ENCODE assay signal across 29 mouse cellular contexts in the genomic region with DNA sequence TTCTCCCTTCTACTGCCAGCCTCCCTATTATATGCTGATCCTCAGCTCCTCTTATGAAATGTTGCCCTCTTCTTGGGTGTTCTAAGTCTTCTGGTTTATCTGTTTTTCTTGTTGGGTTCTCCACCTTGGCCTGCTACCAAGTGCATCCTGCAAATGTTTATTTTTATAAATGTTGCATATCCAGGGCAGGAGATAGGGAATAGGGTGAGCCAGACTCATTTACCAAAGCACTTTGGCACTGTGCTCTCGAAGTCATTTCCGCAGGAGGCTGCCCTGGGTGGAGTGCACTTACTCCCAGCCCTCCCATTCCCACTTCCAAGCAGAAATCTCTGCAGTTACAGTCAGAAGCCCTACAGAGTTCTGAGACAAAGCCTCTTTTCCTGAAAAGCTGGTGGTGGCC.
A peak's percentile ranks its signal among the peaks of the same experiment; 100 is the strongest.
DNase-seq lines count a peak whose midpoint lies in the region; ATAC-seq lines count a peak whose summit lies in the region.
"Had no signal": no experiment of that assay in that cellular context is flagged by ENCODE, and none has a peak within 500 bp of the region (broad histone marks: within the 10 kb centered on the region; RNA-seq: fewer than 3 reads in every experiment).

No protein-coding gene starts in this region.

- H3K27ac ChIP-seq in forebrain, embryonic 11.5 days (ENCODE audit: low read depth, low read length) = no peak overlapping the region
- H3K27ac ChIP-seq: embryonic facial prominence, embryonic 13.5 days; forebrain, embryonic 10.5 days; hindbrain, embryonic 12.5 days; hindbrain, postnatal 0 days; intestine, embryonic 15.5 days; layer of hippocampus, adult 2 months; left cerebral cortex, adult 2 months; limb, embryonic 13.5 days; liver, embryonic 13.5 days; macrophage; midbrain, embryonic 13.5 days; neural tube, embryonic 15.5 days had no signal

- H3K4me3 ChIP-seq in forebrain, embryonic 11.5 days (ENCODE audit: low read depth, low read length) = no peak overlapping the region
- H3K4me3 ChIP-seq: embryonic facial prominence, embryonic 13.5 days; forebrain, embryonic 10.5 days; hindbrain, embryonic 12.5 days; intestine, embryonic 15.5 days; layer of hippocampus, adult 2 months; left cerebral cortex, adult 2 months; limb, embryonic 13.5 days; liver, embryonic 13.5 days; midbrain, embryonic 13.5 days; neural tube, embryonic 15.5 days had no signal

- no peaks in the 10 kb centered on the region for H3K9me3 ChIP-seq in forebrain, embryonic 11.5 days (ENCODE audit: control insufficient read depth, low read length)
- H3K9me3 ChIP-seq: embryonic facial prominence, embryonic 13.5 days; forebrain, embryonic 10.5 days; G1E; hindbrain, embryonic 12.5 days; intestine, embryonic 15.5 days; limb, embryonic 13.5 days; liver, embryonic 13.5 days; midbrain, embryonic 13.5 days; neural tube, embryonic 15.5 days had no signal

- no peaks in the 10 kb centered on the region for H3K27me3 ChIP-seq in forebrain, embryonic 11.5 days (ENCODE audit: control insufficient read depth, insufficient read depth, low read length)
- H3K27me3 ChIP-seq: embryonic facial prominence, embryonic 13.5 days; hindbrain, embryonic 12.5 days; intestine, embryonic 15.5 days; limb, embryonic 13.5 days; liver, embryonic 13.5 days; midbrain, embryonic 13.5 days; neural tube, embryonic 15.5 days; Patski had no signal

- no peak overlapping the region for H3K4me2 ChIP-seq in forebrain, embryonic 11.5 days (ENCODE audit: low read depth, low read length, severe bottlenecking)
- H3K4me2 ChIP-seq: embryonic facial prominence, embryonic 13.5 days; hindbrain, embryonic 12.5 days; intestine, embryonic 15.5 days; limb, embryonic 13.5 days; liver, embryonic 13.5 days; midbrain, embryonic 13.5 days; neural tube, embryonic 15.5 days had no signal

- WGBS in forebrain, embryonic 11.5 days = 80% methylated on average over 2 of the region's 2 CpGs

- no peaks in the 10 kb centered on the region for H3K4me1 ChIP-seq in forebrain, embryonic 11.5 days (replicated peaks; ENCODE audit: control insufficient read depth, insufficient read depth, low read length)
- H3K4me1 ChIP-seq: embryonic facial prominence, embryonic 13.5 days; forebrain, embryonic 10.5 days; hindbrain, embryonic 12.5 days; intestine, embryonic 15.5 days; limb, embryonic 13.5 days; liver, embryonic 13.5 days; midbrain, embryonic 13.5 days; neural tube, embryonic 15.5 days had no signal

- peak; percentile 0 to 2 for DNase-seq in heart, postnatal 10 days
- DNase-seq in heart, adult 9 months (ENCODE audit: low spot score in 2 of 2) = no peak
- DNase-seq in kidney, postnatal 36 days = peak; percentile 9 to 12
- DNase-seq in kidney, adult 11 months = no peak
- peak; percentile 60 for DNase-seq in adipocyte (ENCODE audit: low spot score)
- peak; percentile 1 for DNase-seq in lung, postnatal 14 days
- no peak for DNase-seq in yolk sac, embryonic 10.5 days (ENCODE audit: low spot score)
- DNase-seq in forebrain, embryonic 11.5 days (ENCODE audit: low spot score) = no peak
- DNase-seq: adrenal gland, postnatal 14 days; cerebellum, adult 18-20 months; cerebellum, postnatal 10 days; kidney, postnatal 10 days; liver, embryonic 13.5 days; retina, postnatal 1 day; right cerebral cortex, postnatal 14 days had no signal

- intact Hi-C loops in heart, postnatal 10 days (cut with DNase I) = no loop called here

- no peak for ATAC-seq in forebrain, embryonic 11.5 days (replicated peaks; ENCODE audit: low FRiP score)
- ATAC-seq: forebrain, embryonic 16.5 days; hindbrain, postnatal 0 days; intestine, embryonic 15.5 days; midbrain, embryonic 13.5 days; Patski had no signal

- no peaks in the 10 kb centered on the region for H3K36me3 ChIP-seq in forebrain, embryonic 11.5 days (ENCODE audit: control insufficient read depth, insufficient read depth, low read length)
- H3K36me3 ChIP-seq: embryonic facial prominence, embryonic 13.5 days; forebrain, embryonic 10.5 days; G1E; hindbrain, embryonic 12.5 days; intestine, embryonic 15.5 days; limb, embryonic 13.5 days; liver, embryonic 13.5 days; midbrain, embryonic 13.5 days; neural tube, embryonic 15.5 days had no signal

- H3K9ac ChIP-seq in forebrain, embryonic 11.5 days (ENCODE audit: low read length) = no peak overlapping the region
- H3K9ac ChIP-seq: embryonic facial prominence, embryonic 13.5 days; hindbrain, embryonic 12.5 days; intestine, embryonic 15.5 days; limb, embryonic 13.5 days; liver, embryonic 13.5 days; midbrain, embryonic 13.5 days; neural tube, embryonic 15.5 days had no signal

Comparison
In these comparisons a context has a peak if more than half of its experiments do, and no peak if none do; other contexts are left out.
1. DNase-seq: peak in heart, postnatal 10 days (2 of 2), kidney, postnatal 36 days (2 of 2), adipocyte (single experiment) and lung, postnatal 14 days (single experiment); none in heart, adult 9 months (0 of 2), kidney, adult 11 months (single experiment), yolk sac, embryonic 10.5 days (single experiment) and forebrain, embryonic 11.5 days (single experiment).